Mouse (Mus musculus) forebrain, embryonic 16.5 days (tissue): ENCODE results near the gene Txndc9. TPM values are rescaled to one million over a fixed set of nuclear protein-coding genes. Genes with fewer than 3 reads are reported as not detected.

Source experiments
- ATAC-seq: fragments of 200-750 bp; cut with Nextera tagmentation; 2 replicates; pipeline ENCODE4 v1.8.0; 2017; ENCODE audit warnings: mild to moderate bottlenecking, moderate library complexity
- H3K27ac ChIP-seq: fragments of 300-500 bp; sonication (generic); 2 replicates; pipeline ENCODE4 v1.5.1; 2014; ENCODE audit warnings: low read length, control low read depth
- H3K27me3 ChIP-seq: fragments of 300-500 bp; sonication (generic); replicated peaks from 2 replicates; pipeline ENCODE4 v1.6.1; 2014; ENCODE audit warnings: low read length; ENCODE audit not compliant: control insufficient read depth, insufficient read depth
- H3K36me3 ChIP-seq: fragments of 300-500 bp; sonication (generic); 2 replicates; pipeline ENCODE4 v1.6.1; 2014; ENCODE audit not compliant: control insufficient read depth, insufficient read depth
- H3K4me1 ChIP-seq: fragments of 300-500 bp; sonication (generic); replicated peaks from 2 replicates; pipeline ENCODE4 v1.6.1; 2014; ENCODE audit warnings: low read length; ENCODE audit not compliant: control insufficient read depth, insufficient read depth
- H3K4me2 ChIP-seq: fragments of 300-500 bp; sonication (generic); 2 replicates; pipeline ENCODE4 v1.6.1; 2014; ENCODE audit warnings: mild to moderate bottlenecking, low read length, control low read depth
- H3K4me3 ChIP-seq: fragments of 300-500 bp; sonication (generic); replicated peaks from 2 replicates; pipeline ENCODE4 v1.5.1; 2014; ENCODE audit warnings: mild to moderate bottlenecking, low read length, control low read depth
- H3K9ac ChIP-seq: fragments of 300-500 bp; sonication (generic); replicated peaks from 2 replicates; pipeline ENCODE4 v1.6.1; 2014; ENCODE audit warnings: low read depth, low read length, control low read depth
- H3K9me3 ChIP-seq: fragments of 300-500 bp; sonication (generic); 2 replicates; pipeline ENCODE4 v1.6.1; 2016; ENCODE audit warnings: low read length; ENCODE audit not compliant: control insufficient read depth
- WGBS: fragments of 180-500 bp; shearing (Covaris S2); extraction: QIAGEN DNeasy Blood & Tissue Kit; methylation state at CpG from one replicate; pipeline ENCODE4 v1.1.7; 2014; 5-methylcytosine and 5-hydroxymethylcytosine counted together
- polyA plus RNA-seq: library from polyadenylated mRNA; unstranded; fragments of >200 nt; fragmentation: Nextera tagmentation; extraction: Ambion mirVana; gene quantifications from 2 replicates; pipeline ENCODE4 v1.2.1, GENCODE M21; 2015

Gene Txndc9
- polyA plus RNA-seq, 1 experiment from 2014 or later, result 137 TPM

GRCm38 (mm10) chr1:38006741-38007140 lies 9.0 kb upstream of the Txndc9 start:
- no peak for ATAC-seq
- H3K4me2 ChIP-seq, result no peak overlapping the region
- H3K4me3 ChIP-seq, result no peak overlapping the region
- H3K9me3 ChIP-seq, result no peaks in the 10 kb centered on the region
- H3K9ac ChIP-seq, result no peak overlapping the region
- no peaks in the 10 kb centered on the region for H3K4me1 ChIP-seq
- no peaks in the 10 kb centered on the region for H3K27me3 ChIP-seq
- H3K27ac ChIP-seq, result no peak overlapping the region
- H3K36me3 ChIP-seq, result no peaks in the 10 kb centered on the region
- WGBS, result 66% methylated on average over 3 of the region's 3 CpGs

GRCm38 (mm10) chr1:38003046-38003445 lies 5.4 kb upstream of the Txndc9 start:
- Histone ChIP-seq H3K9me3 (no peaks in the 10 kb centered on the region), H3K9ac (no peak overlapping the region), H3K27ac (no peak overlapping the region), H3K36me3 (no peaks in the 10 kb centered on the region), H3K4me3 (no peak overlapping the region), H3K27me3 (no peaks in the 10 kb centered on the region), H3K4me2 (no peak overlapping the region), H3K4me1 (peaks cover 12% of the 10 kb centered on the region)
- WGBS, result 89% methylated on average over 3 of the region's 3 CpGs
- no peak for ATAC-seq

- Histone ChIP-seq H3K4me1 (peaks cover 12% of the 10 kb centered on the region), H3K36me3 (no peaks in the 10 kb centered on the region), H3K27ac (no peak overlapping the region), H3K9ac (no peak overlapping the region), H3K9me3 (no peaks in the 10 kb centered on the region), H3K27me3 (no peaks in the 10 kb centered on the region), H3K4me2 (no peak overlapping the region), H3K4me3 (no peak overlapping the region)
- WGBS, result 96% methylated on average over 9 of the region's 9 CpGs
- no peak for ATAC-seq
These were observed 4.3 kb upstream of the Txndc9 start for GRCm38 (mm10) chr1:38001956-38002355.

- no peak for ATAC-seq
- Histone ChIP-seq H3K4me3 (no peak overlapping the region), H3K36me3 (no peaks in the 10 kb centered on the region), H3K9me3 (no peaks in the 10 kb centered on the region), H3K4me2 (no peak overlapping the region), H3K9ac (no peak overlapping the region), H3K27me3 (no peaks in the 10 kb centered on the region), H3K4me1 (peaks cover 18% of the 10 kb centered on the region), H3K27ac (no peak overlapping the region)
- 96% methylated on average over 8 of the region's 8 CpGs for WGBS
These were observed 3.2 kb upstream of the Txndc9 start for GRCm38 (mm10) chr1:38000844-38001243.

- Histone ChIP-seq H3K4me3 (no peak overlapping the region), H3K27ac (no peak overlapping the region)
- WGBS, result 86% methylated on average over 3 of the region's 3 CpGs
These were observed 1.9 kb upstream of the Txndc9 start for GRCm38 (mm10) chr1:37999552-37999951.

GRCm38 (mm10) chr1:37998371-37999199 lies 892 bp upstream of the Txndc9 start:
- peak overlapping the region; percentile 80 for H3K4me3 ChIP-seq
- WGBS, result 6% methylated on average over 30 of the region's 47 CpGs
- H3K9ac ChIP-seq, result peak overlapping the region; percentile 83
- peaks cover 19% of the 10 kb centered on the region for H3K4me1 ChIP-seq
- no peaks in the 10 kb centered on the region for H3K9me3 ChIP-seq
- H3K27me3 ChIP-seq, result no peaks in the 10 kb centered on the region
- peak overlapping the region; percentile 84 for H3K4me2 ChIP-seq
- peak; percentile 1; the same call in 1 of the 2 replicates for ATAC-seq
- H3K36me3 ChIP-seq, result peaks cover 4% of the 10 kb centered on the region; the same call in 1 of the 2 replicates
- H3K27ac ChIP-seq, result peak overlapping the region; percentile 94

More at GRCm38 (mm10) chr1:37999552-37999951, 1.9 kb upstream of the Txndc9 start:
- Histone ChIP-seq H3K4me2 (no peak overlapping the region), H3K4me1 (peaks cover 19% of the 10 kb centered on the region), H3K9me3 (no peaks in the 10 kb centered on the region), H3K27me3 (no peaks in the 10 kb centered on the region), H3K9ac (no peak overlapping the region), H3K36me3 (0 out of 2 replicates have a peak, but pooled peaks cover 3% of the 10 kb centered on the region)
- ATAC-seq, result no peak

- Histone ChIP-seq H3K9ac (peak overlapping the region; percentile 83), H3K4me1 (peaks cover 19% of the 10 kb centered on the region), H3K27ac (peak overlapping the region; percentile 96), H3K9me3 (no peaks in the 10 kb centered on the region), H3K27me3 (no peaks in the 10 kb centered on the region), H3K4me2 (peak overlapping the region; percentile 89), H3K4me3 (peak overlapping the region; percentile 80), H3K36me3 (peaks cover 14% of the 10 kb centered on the region; the same call in 1 of the 2 replicates)
- under 1% methylated on average over 42 of the region's 42 CpGs for WGBS
- peak; percentile 97 for ATAC-seq
These were observed 712 bp downstream of the Txndc9 start for GRCm38 (mm10) chr1:37996877-37997484.

GRCm38 (mm10) chr1:37996226-37996625 lies 1.5 kb downstream of the Txndc9 start:
- Histone ChIP-seq H3K27ac (no peak overlapping the region; the same call in 1 of the 2 replicates), H3K4me2 (peak overlapping the region; percentile 89), H3K9me3 (no peaks in the 10 kb centered on the region), H3K4me3 (peak overlapping the region; percentile 80), H3K4me1 (peaks cover 19% of the 10 kb centered on the region), H3K27me3 (no peaks in the 10 kb centered on the region), H3K9ac (peak overlapping the region; percentile 82), H3K36me3 (peaks cover 14% of the 10 kb centered on the region; the same call in 1 of the 2 replicates)
- no peak for ATAC-seq
- 42% methylated on average over 3 of the region's 3 CpGs for WGBS

GRCm38 (mm10) chr1:37987856-37988255 lies 9.8 kb downstream of the Txndc9 start:
- Histone ChIP-seq H3K27me3 (no peaks in the 10 kb centered on the region), H3K4me3 (no peak overlapping the region), H3K36me3 (peaks cover 24% of the 10 kb centered on the region), H3K4me1 (no peaks in the 10 kb centered on the region), H3K4me2 (no peak overlapping the region), H3K27ac (no peak overlapping the region), H3K9me3 (no peaks in the 10 kb centered on the region), H3K9ac (no peak overlapping the region)
- 93% methylated on average over 5 of the region's 5 CpGs for WGBS
- ATAC-seq, result no peak
